Mouse (Mus musculus) kidney, adult 2 months (tissue): ENCODE measurements around the gene Prop1.

Experiments used
- CTCF ChIP-seq: fragments of 200-500 bp; conservative IDR thresholded peaks from 2 replicates; pipeline ENCODE4 v1.5.1; 2011; ENCODE audit warnings: low read depth, mild to moderate bottlenecking, control low read depth, low read length, moderate library complexity, mixed read lengths; ENCODE audit not compliant: insufficient read depth, insufficient read length
- POLR2A ChIP-seq: fragments of 200-500 bp; IDR thresholded peaks from one replicate; pipeline ENCODE4 v1.6.1; 2011; ENCODE audit warnings: low read depth, low read length, control low read depth

DNA sequence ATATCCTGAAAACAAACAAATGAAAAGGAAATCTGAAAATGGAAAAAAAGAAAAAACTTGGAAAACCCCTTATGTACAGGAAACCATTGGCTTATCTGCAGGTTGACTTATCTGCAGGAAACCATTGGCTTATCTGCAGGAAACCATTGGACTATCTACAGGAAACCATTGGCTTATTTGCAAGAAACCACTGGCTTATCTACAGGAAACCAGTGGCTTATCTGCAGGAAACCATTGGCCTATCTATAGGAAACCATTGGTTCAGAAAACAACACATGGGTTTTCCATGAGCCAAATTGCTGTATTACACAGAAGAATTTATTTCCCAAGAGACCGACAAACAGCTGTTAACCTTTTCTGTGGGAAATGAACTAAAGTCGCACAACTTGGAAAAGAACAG is 11.3 kb upstream of the Prop1 start:
- TF ChIP-seq CTCF (no peak), POLR2A (no peak)
